Mouse (Mus musculus): ENCODE measurements around the gene Bsg. TPM values are rescaled to one million over a fixed set of nuclear protein-coding genes. Genes with fewer than 3 reads are reported as not detected.

Bsg gene
- polyA plus RNA-seq, 1 experiment from 2014 or later, result 910 TPM

GRCm38 (mm10) chr10:79728323-79729249, 24.3 kb downstream of the Bsg start:
- Histone ChIP-seq H3K4me1 (0 out of 2 replicates have a peak, but pooled peaks cover 3% of the 10 kb centered on the region), H3K9me3 (no peaks in the 10 kb centered on the region), H3K4me2 (no peak overlapping the region), H3K4me3 (no peak overlapping the region), H3K27ac (no peak overlapping the region), H3K9ac (no peak overlapping the region), H3K36me3 (peaks cover 10% of the 10 kb centered on the region; the same call in 1 of the 2 replicates), H3K27me3 (no peaks in the 10 kb centered on the region)
- 74% methylated on average over 28 of the region's 28 CpGs for WGBS
- ATAC-seq (ENCODE audit: insufficient number of reproducible peaks, low FRiP score, low TSS enrichment, low read depth), result no peak

GRCm38 (mm10) chr10:79729357-79729965, 25.2 kb downstream of the Bsg start:
- H3K4me3 ChIP-seq, result no peak overlapping the region
- H3K4me2 ChIP-seq, result no peak overlapping the region
- H3K27me3 ChIP-seq, result no peaks in the 10 kb centered on the region
- WGBS, result 84% methylated on average over 13 of the region's 13 CpGs
- no peak for ATAC-seq (ENCODE audit: insufficient number of reproducible peaks, low FRiP score, low TSS enrichment, low read depth)
- H3K36me3 ChIP-seq, result peaks cover 19% of the 10 kb centered on the region
- H3K27ac ChIP-seq, result no peak overlapping the region
- 0 out of 2 replicates have a peak, but pooled peaks cover 3% of the 10 kb centered on the region for H3K4me1 ChIP-seq
- no peaks in the 10 kb centered on the region for H3K9me3 ChIP-seq
- H3K9ac ChIP-seq, result no peak overlapping the region

- 96% methylated on average over 1 of the region's 1 CpGs for WGBS
- Histone ChIP-seq H3K4me1 (0 out of 2 replicates have a peak, but pooled peaks cover 8% of the 10 kb centered on the region), H3K36me3 (peaks cover 49% of the 10 kb centered on the region)
These were observed 28.2 kb downstream of the Bsg start for GRCm38 (mm10) chr10:79732500-79732899.

GRCm38 (mm10) chr10:79733847-79734246, 29.6 kb downstream of the Bsg start:
- Histone ChIP-seq H3K4me1 (0 out of 2 replicates have a peak, but pooled peaks cover 8% of the 10 kb centered on the region), H3K9ac (no peak overlapping the region), H3K4me3 (no peak overlapping the region), H3K4me2 (no peak overlapping the region), H3K27me3 (peaks cover 20% of the 10 kb centered on the region), H3K27ac (no peak overlapping the region), H3K36me3 (peaks cover 62% of the 10 kb centered on the region), H3K9me3 (peaks cover 16% of the 10 kb centered on the region)
- ATAC-seq (ENCODE audit: insufficient number of reproducible peaks, low FRiP score, low TSS enrichment, low read depth), result no peak
- WGBS, result 93% methylated on average over 15 of the region's 15 CpGs

More at GRCm38 (mm10) chr10:79732500-79732899, 28.2 kb downstream of the Bsg start:
- Histone ChIP-seq H3K4me2 (no peak overlapping the region), H3K27me3 (peaks cover 20% of the 10 kb centered on the region), H3K27ac (no peak overlapping the region), H3K4me3 (no peak overlapping the region), H3K9me3 (0 out of 2 replicates have a peak, but pooled peaks cover 3% of the 10 kb centered on the region), H3K9ac (no peak overlapping the region)
- ATAC-seq (ENCODE audit: insufficient number of reproducible peaks, low FRiP score, low TSS enrichment, low read depth), result no peak

- no peak overlapping the region for H3K4me3 ChIP-seq
- H3K4me2 ChIP-seq, result no peak overlapping the region
- H3K4me1 ChIP-seq, result 0 out of 2 replicates have a peak, but pooled peaks cover 5% of the 10 kb centered on the region
- H3K36me3 ChIP-seq, result peaks cover 78% of the 10 kb centered on the region
- peaks cover 30% of the 10 kb centered on the region for H3K9me3 ChIP-seq
- no peak overlapping the region for H3K9ac ChIP-seq
- H3K27ac ChIP-seq, result no peak overlapping the region
- peaks cover 20% of the 10 kb centered on the region for H3K27me3 ChIP-seq
- WGBS, result 37% methylated on average over 43 of the region's 52 CpGs
- no peak for ATAC-seq (ENCODE audit: insufficient number of reproducible peaks, low FRiP score, low TSS enrichment, low read depth)
These were observed 31.1 kb downstream of the Bsg start for GRCm38 (mm10) chr10:79735361-79735760.

- H3K9ac ChIP-seq, result no peak overlapping the region
- no peak overlapping the region for H3K27ac ChIP-seq
- peaks cover 91% of the 10 kb centered on the region for H3K36me3 ChIP-seq
- peaks cover 20% of the 10 kb centered on the region for H3K27me3 ChIP-seq
- 0 out of 2 replicates have a peak, but pooled peaks cover 5% of the 10 kb centered on the region for H3K4me1 ChIP-seq
- H3K9me3 ChIP-seq, result peaks cover 30% of the 10 kb centered on the region
- no peak for ATAC-seq (ENCODE audit: insufficient number of reproducible peaks, low FRiP score, low TSS enrichment, low read depth)
- WGBS, result 85% methylated on average over 14 of the region's 14 CpGs
- no peak overlapping the region for H3K4me2 ChIP-seq
- no peak overlapping the region for H3K4me3 ChIP-seq
These were observed 32.4 kb downstream of the Bsg start for GRCm38 (mm10) chr10:79736706-79737105.

GRCm38 (mm10) chr10:79738259-79738658, 34.0 kb downstream of the Bsg start:
- ATAC-seq (ENCODE audit: insufficient number of reproducible peaks, low FRiP score, low TSS enrichment, low read depth), result no peak
- H3K9ac ChIP-seq, result no peak overlapping the region
- no peak overlapping the region for H3K27ac ChIP-seq
- peaks cover 97% of the 10 kb centered on the region for H3K36me3 ChIP-seq
- 87% methylated on average over 10 of the region's 10 CpGs for WGBS
- H3K9me3 ChIP-seq, result peaks cover 30% of the 10 kb centered on the region
- peaks cover 20% of the 10 kb centered on the region for H3K27me3 ChIP-seq
- no peak overlapping the region for H3K4me3 ChIP-seq
- H3K4me1 ChIP-seq, result 0 out of 2 replicates have a peak, but pooled peaks cover 5% of the 10 kb centered on the region
- no peak overlapping the region for H3K4me2 ChIP-seq

- H3K27ac ChIP-seq, result no peak overlapping the region
- H3K4me2 ChIP-seq, result no peak overlapping the region
- H3K9me3 ChIP-seq, result peaks cover 30% of the 10 kb centered on the region
- H3K4me3 ChIP-seq, result no peak overlapping the region
- 0 out of 2 replicates have a peak, but pooled peaks cover 5% of the 10 kb centered on the region for H3K4me1 ChIP-seq
- H3K9ac ChIP-seq, result no peak overlapping the region
- H3K36me3 ChIP-seq, result peaks cover 99% of the 10 kb centered on the region
- no peak for ATAC-seq (ENCODE audit: insufficient number of reproducible peaks, low FRiP score, low TSS enrichment, low read depth)
- peaks cover 20% of the 10 kb centered on the region for H3K27me3 ChIP-seq
- 97% methylated on average over 28 of the region's 28 CpGs for WGBS
These were observed 34.9 kb downstream of the Bsg start for GRCm38 (mm10) chr10:79739234-79739633.

GRCm38 (mm10) chr10:79740863-79741262, 36.6 kb downstream of the Bsg start:
- Histone ChIP-seq H3K4me3 (no peak overlapping the region), H3K27ac (no peak overlapping the region), H3K27me3 (peaks cover 9% of the 10 kb centered on the region; the same call in 1 of the 2 replicates), H3K9me3 (peaks cover 30% of the 10 kb centered on the region), H3K36me3 (peaks cover 87% of the 10 kb centered on the region), H3K4me2 (no peak overlapping the region), H3K4me1 (peaks cover 6% of the 10 kb centered on the region), H3K9ac (no peak overlapping the region)
- WGBS, result 82% methylated on average over 11 of the region's 11 CpGs
- ATAC-seq (ENCODE audit: insufficient number of reproducible peaks, low FRiP score, low TSS enrichment, low read depth), result no peak

GRCm38 (mm10) chr10:79743161-79743560, 38.9 kb downstream of the Bsg start:
- H3K9ac ChIP-seq, result no peak overlapping the region
- peaks cover 22% of the 10 kb centered on the region for H3K9me3 ChIP-seq
- peaks cover 10% of the 10 kb centered on the region for H3K4me1 ChIP-seq
- ATAC-seq (ENCODE audit: insufficient number of reproducible peaks, low FRiP score, low TSS enrichment, low read depth), result no peak
- H3K4me3 ChIP-seq, result no peak overlapping the region
- no peak overlapping the region for H3K27ac ChIP-seq
- H3K36me3 ChIP-seq, result peaks cover 64% of the 10 kb centered on the region
- H3K4me2 ChIP-seq, result no peak overlapping the region
- 91% methylated on average over 11 of the region's 11 CpGs for WGBS
- no peaks in the 10 kb centered on the region for H3K27me3 ChIP-seq

GRCm38 (mm10) chr10:79743650-79744365, 39.5 kb downstream of the Bsg start:
- Histone ChIP-seq H3K4me1 (peaks cover 10% of the 10 kb centered on the region), H3K4me3 (no peak overlapping the region), H3K27ac (no peak overlapping the region), H3K27me3 (no peaks in the 10 kb centered on the region), H3K4me2 (no peak overlapping the region), H3K9me3 (peaks cover 15% of the 10 kb centered on the region), H3K9ac (no peak overlapping the region), H3K36me3 (peaks cover 58% of the 10 kb centered on the region)
- ATAC-seq (ENCODE audit: insufficient number of reproducible peaks, low FRiP score, low TSS enrichment, low read depth), result no peak
- WGBS, result 91% methylated on average over 15 of the region's 15 CpGs
